Mouse (Mus musculus) forebrain, postnatal 0 days (tissue): ENCODE measurements around the gene Tyms. TPM values are rescaled to one million over a fixed set of nuclear protein-coding genes. Genes with fewer than 3 reads are reported as not detected.
"Not testable (repeated sequence)": the region's sequence is repeated elsewhere in the genome, so short reads cannot be mapped to it uniquely, and the experiment has no call there.

ENCODE experiments used
- ATAC-seq: fragments of 200-750 bp; cut with Nextera tagmentation; 2 replicates; pipeline ENCODE4 v1.8.0; 2017; ENCODE audit warnings: mild to moderate bottlenecking, moderate library complexity
- DNase-seq: peaks from one replicate; pipeline ENCODE4 v3.0.0-alpha.2; 2015
- H3K27ac ChIP-seq: fragments of 300-500 bp; sonication (generic); 2 replicates; pipeline ENCODE4 v1.5.1; 2014; ENCODE audit warnings: low read depth, mild to moderate bottlenecking, antibody characterized with exemption, low read length, moderate library complexity, mixed read lengths
- H3K27me3 ChIP-seq: fragments of 300-500 bp; sonication (generic); 2 replicates; pipeline ENCODE4 v1.6.1; 2014; ENCODE audit warnings: mild to moderate bottlenecking, low read length, mixed read lengths; ENCODE audit not compliant: insufficient read depth
- H3K36me3 ChIP-seq: fragments of 300-500 bp; sonication (generic); 2 replicates; pipeline ENCODE4 v1.6.1; 2014; ENCODE audit warnings: mild to moderate bottlenecking, moderate library complexity; ENCODE audit not compliant: insufficient read depth
- H3K4me1 ChIP-seq: fragments of 300-500 bp; sonication (generic); 2 replicates; pipeline ENCODE4 v1.6.1; 2014; ENCODE audit warnings: antibody characterized with exemption; ENCODE audit not compliant: insufficient read depth
- H3K4me2 ChIP-seq: fragments of 300-500 bp; sonication (generic); 2 replicates; pipeline ENCODE4 v1.6.1; 2014; ENCODE audit warnings: low read depth, mild to moderate bottlenecking, moderate library complexity
- H3K4me3 ChIP-seq: fragments of 300-500 bp; sonication (generic); 2 replicates; pipeline ENCODE4 v1.5.1; 2014; ENCODE audit warnings: low read depth, low read length, mixed read lengths
- H3K9ac ChIP-seq: fragments of 300-500 bp; sonication (generic); 2 replicates; pipeline ENCODE4 v1.6.1; 2014; ENCODE audit warnings: mild to moderate bottlenecking
- H3K9me3 ChIP-seq: fragments of 300-500 bp; sonication (generic); 2 replicates; pipeline ENCODE4 v1.6.1; 2016; ENCODE audit warnings: low read length
- CTCF ChIP-seq: sonication (generic); IDR thresholded peaks from 2 replicates; pipeline ENCODE4 v1.5.1; 2016; ENCODE audit warnings: antibody characterized with exemption, control low read depth, low read depth
- WGBS: fragments of 180-500 bp; shearing (Covaris S2); extraction: QIAGEN DNeasy Blood & Tissue Kit; methylation state at CpG from one replicate; pipeline ENCODE4 v1.1.7; 2014; 5-methylcytosine and 5-hydroxymethylcytosine counted together
- polyA plus RNA-seq: library from polyadenylated mRNA; unstranded; fragments of >200 nt; fragmentation: Nextera tagmentation; extraction: Ambion mirVana; gene quantifications from 2 replicates; pipeline ENCODE4 v1.2.1, GENCODE M21; 2015
- total RNA-seq: library from RNA; depleted of rRNA; stranded (reverse); fragments of >200 nt; gene quantifications from 2 replicates; pipeline ENCODE4 v1.2.3, GENCODE M21; 2014

The Tyms gene
- total and polyA plus RNA-seq, 2 experiments from 2014 or later: 14.3 to 26.8 TPM

- no peaks in the 10 kb centered on the region for H3K4me1 ChIP-seq
- H3K27ac ChIP-seq: no peak overlapping the region
- H3K4me3 ChIP-seq: no peak overlapping the region
- DNase-seq: no peak
- no peak overlapping the region for H3K4me2 ChIP-seq
- H3K36me3 ChIP-seq: peaks cover 9% of the 10 kb centered on the region; the same call in 1 of the 2 replicates
- no peaks in the 10 kb centered on the region for H3K27me3 ChIP-seq
- TF ChIP-seq CTCF: no peak
- no peaks in the 10 kb centered on the region for H3K9me3 ChIP-seq
- WGBS: 75% methylated on average over 6 of the region's 6 CpGs
- no peak for ATAC-seq
- H3K9ac ChIP-seq: no peak overlapping the region
Observed at GRCm38 (mm10) chr5:30071677-30072076, 1.7 kb downstream of the Tyms start.

- no peak for TF ChIP-seq CTCF
- ATAC-seq: no peak
Observed at GRCm38 (mm10) chr5:30067726-30068125, 5.7 kb downstream of the Tyms start.

GRCm38 (mm10) chr5:30059607-30060006 lies 13.8 kb downstream of the Tyms start:
- H3K4me3 ChIP-seq, DNase-seq, H3K27ac ChIP-seq, H3K4me1 ChIP-seq, ATAC-seq, H3K27me3 ChIP-seq, H3K36me3 ChIP-seq, H3K4me2 ChIP-seq, H3K9ac ChIP-seq, H3K9me3 ChIP-seq: not testable (repeated sequence)
- 42% methylated on average over 5 of the region's 5 CpGs for WGBS

More at GRCm38 (mm10) chr5:30067726-30068125, 5.7 kb downstream of the Tyms start:
- Histone ChIP-seq H3K4me3 (no peak overlapping the region), H3K9ac (no peak overlapping the region), H3K27me3 (no peaks in the 10 kb centered on the region), H3K36me3 (peaks cover 9% of the 10 kb centered on the region; the same call in 1 of the 2 replicates), H3K4me2 (no peak overlapping the region), H3K4me1 (no peaks in the 10 kb centered on the region), H3K27ac (no peak overlapping the region), H3K9me3 (no peaks in the 10 kb centered on the region)
- 75% methylated on average over 6 of the region's 6 CpGs for WGBS
- no peak for DNase-seq

GRCm38 (mm10) chr5:30058216-30058731 lies 15.1 kb downstream of the Tyms start:
- Histone ChIP-seq H3K4me2 (no peak overlapping the region), H3K4me3 (no peak overlapping the region), H3K27me3 (no peaks in the 10 kb centered on the region), H3K9ac (no peak overlapping the region), H3K9me3 (no peaks in the 10 kb centered on the region), H3K27ac (no peak overlapping the region), H3K4me1 (no peaks in the 10 kb centered on the region), H3K36me3 (peaks cover 9% of the 10 kb centered on the region)
- no peak for DNase-seq
- TF ChIP-seq CTCF: no peak
- WGBS: 38% methylated on average over 6 of the region's 6 CpGs
- no peak for ATAC-seq

GRCm38 (mm10) chr5:30039841-30040240 lies 33.6 kb downstream of the Tyms start:
- not testable (repeated sequence) for H3K9ac ChIP-seq, H3K27me3 ChIP-seq, ATAC-seq, H3K4me2 ChIP-seq, H3K27ac ChIP-seq, H3K9me3 ChIP-seq, H3K4me3 ChIP-seq, DNase-seq, H3K36me3 ChIP-seq, H3K4me1 ChIP-seq
- WGBS: 78% methylated on average over 4 of the region's 4 CpGs

GRCm38 (mm10) chr5:30039324-30039723 lies 34.1 kb downstream of the Tyms start:
- DNase-seq, ATAC-seq, H3K27ac ChIP-seq: not testable (repeated sequence)

GRCm38 (mm10) chr5:30037111-30037510 lies 36.3 kb downstream of the Tyms start:
- H3K36me3 ChIP-seq, DNase-seq: not testable (repeated sequence)
- WGBS: 99% methylated on average over 2 of the region's 2 CpGs

More at GRCm38 (mm10) chr5:30039324-30039723, 34.1 kb downstream of the Tyms start:
- not testable (repeated sequence) for H3K27me3 ChIP-seq, H3K36me3 ChIP-seq, H3K4me1 ChIP-seq, H3K9ac ChIP-seq, H3K9me3 ChIP-seq, H3K4me2 ChIP-seq, H3K4me3 ChIP-seq
- WGBS: 92% methylated on average over 5 of the region's 5 CpGs

GRCm38 (mm10) chr5:30035862-30036261 lies 37.6 kb downstream of the Tyms start:
- not testable (repeated sequence) for H3K9me3 ChIP-seq, H3K27me3 ChIP-seq, H3K36me3 ChIP-seq, ATAC-seq, DNase-seq, H3K27ac ChIP-seq, H3K4me2 ChIP-seq, H3K4me1 ChIP-seq, H3K4me3 ChIP-seq, H3K9ac ChIP-seq
- WGBS: 82% methylated on average over 4 of the region's 4 CpGs

More at GRCm38 (mm10) chr5:30037111-30037510, 36.3 kb downstream of the Tyms start:
- H3K9ac ChIP-seq, ATAC-seq, H3K4me3 ChIP-seq, H3K4me2 ChIP-seq, H3K27ac ChIP-seq, H3K4me1 ChIP-seq, H3K27me3 ChIP-seq, H3K9me3 ChIP-seq: not testable (repeated sequence)
